Mouse (Mus musculus) neural tube, embryonic 14.5 days (tissue): ENCODE results near the gene Znrf3. TPM values are rescaled to one million over a fixed set of nuclear protein-coding genes. Genes with fewer than 3 reads are reported as not detected.

Source experiments
- ATAC-seq: fragments of 200-750 bp; cut with Nextera tagmentation; 2 replicates; pipeline ENCODE4 v1.8.0; 2017; ENCODE audit warnings: low read depth, mild to moderate bottlenecking, moderate TSS enrichment, moderate library complexity
- H3K27ac ChIP-seq: fragments of 300-500 bp; sonication (generic); 2 replicates; pipeline ENCODE4 v1.5.1; 2014; ENCODE audit warnings: low read depth, mild to moderate bottlenecking, control low read depth, low read length, moderate library complexity, mixed read lengths
- H3K27me3 ChIP-seq: fragments of 300-500 bp; sonication (generic); 2 replicates; pipeline ENCODE4 v1.6.1; 2014; ENCODE audit warnings: low read length; ENCODE audit not compliant: control insufficient read depth, insufficient read depth
- H3K36me3 ChIP-seq: fragments of 300-500 bp; sonication (generic); 2 replicates; pipeline ENCODE4 v1.6.1; 2014; ENCODE audit warnings: low read length, mixed read lengths; ENCODE audit not compliant: control insufficient read depth, insufficient read depth
- H3K4me1 ChIP-seq: fragments of 300-500 bp; sonication (generic); 2 replicates; pipeline ENCODE4 v1.6.1; 2014; ENCODE audit warnings: low read length; ENCODE audit not compliant: control insufficient read depth, insufficient read depth
- H3K4me2 ChIP-seq: fragments of 300-500 bp; sonication (generic); 2 replicates; pipeline ENCODE4 v1.6.1; 2014; ENCODE audit warnings: mild to moderate bottlenecking, low read depth, low read length, control low read depth
- H3K4me3 ChIP-seq: fragments of 300-500 bp; sonication (generic); 2 replicates; pipeline ENCODE4 v1.5.1; 2014; ENCODE audit warnings: low read depth, low read length, control low read depth, mixed read lengths
- H3K9ac ChIP-seq: fragments of 300-500 bp; sonication (generic); replicated peaks from 2 replicates; pipeline ENCODE4 v1.6.1; 2014; ENCODE audit warnings: low read depth, mild to moderate bottlenecking, control low read depth, low read length, mixed read lengths
- H3K9me3 ChIP-seq: fragments of 300-500 bp; sonication (generic); 2 replicates; pipeline ENCODE4 v1.6.1; 2016; ENCODE audit warnings: low read length; ENCODE audit not compliant: control insufficient read depth
- WGBS: fragments of 180-500 bp; shearing (Covaris S2); extraction: QIAGEN DNeasy Blood & Tissue Kit; methylation state at CpG from one replicate; pipeline ENCODE4 v1.1.7; 2014; 5-methylcytosine and 5-hydroxymethylcytosine counted together
- polyA plus RNA-seq: library from polyadenylated mRNA; unstranded; fragments of >200 nt; fragmentation: Nextera tagmentation; extraction: Ambion mirVana; gene quantifications from 2 replicates; pipeline ENCODE4 v1.2.1, GENCODE M21; 2014

Znrf3 gene
- polyA plus RNA-seq, 1 experiment from 2014 or later, result 9.6 TPM

GRCm38 (mm10) chr11:5414856-5415616, 29.6 kb downstream of the Znrf3 start:
- Histone ChIP-seq H3K9me3 (no peaks in the 10 kb centered on the region), H3K36me3 (no peaks in the 10 kb centered on the region), H3K9ac (no peak overlapping the region), H3K27me3 (no peaks in the 10 kb centered on the region), H3K4me1 (0 out of 2 replicates have a peak, but pooled peaks cover 9% of the 10 kb centered on the region), H3K4me3 (no peak overlapping the region), H3K4me2 (no peak overlapping the region), H3K27ac (no peak overlapping the region)
- ATAC-seq, result no peak
- 43% methylated on average over 2 of the region's 2 CpGs for WGBS

GRCm38 (mm10) chr11:5412644-5413190, 31.9 kb downstream of the Znrf3 start:
- no peak for ATAC-seq
- no peaks in the 10 kb centered on the region for H3K27me3 ChIP-seq
- H3K4me3 ChIP-seq, result no peak overlapping the region
- H3K9me3 ChIP-seq, result no peaks in the 10 kb centered on the region
- no peak overlapping the region for H3K9ac ChIP-seq
- no peaks in the 10 kb centered on the region for H3K36me3 ChIP-seq
- WGBS, result 72% methylated on average over 2 of the region's 2 CpGs
- no peak overlapping the region for H3K27ac ChIP-seq
- 0 out of 2 replicates have a peak, but pooled peaks cover 9% of the 10 kb centered on the region for H3K4me1 ChIP-seq
- no peak overlapping the region for H3K4me2 ChIP-seq

- Histone ChIP-seq H3K4me1 (0 out of 2 replicates have a peak, but pooled peaks cover 9% of the 10 kb centered on the region), H3K4me2 (no peak overlapping the region), H3K36me3 (no peaks in the 10 kb centered on the region), H3K4me3 (no peak overlapping the region), H3K9ac (no peak overlapping the region), H3K27me3 (no peaks in the 10 kb centered on the region), H3K27ac (no peak overlapping the region), H3K9me3 (no peaks in the 10 kb centered on the region)
- no peak for ATAC-seq
- 42% methylated on average over 9 of the region's 9 CpGs for WGBS
These were observed 33.1 kb downstream of the Znrf3 start for GRCm38 (mm10) chr11:5411577-5411976.

- no peak overlapping the region for H3K4me3 ChIP-seq
- no peaks in the 10 kb centered on the region for H3K27me3 ChIP-seq
- no peaks in the 10 kb centered on the region for H3K9me3 ChIP-seq
- no peak overlapping the region for H3K4me2 ChIP-seq
- no peak overlapping the region for H3K27ac ChIP-seq
- no peak for ATAC-seq
- H3K9ac ChIP-seq, result no peak overlapping the region
- H3K4me1 ChIP-seq, result no peaks in the 10 kb centered on the region
- 68% methylated on average over 2 of the region's 2 CpGs for WGBS
- H3K36me3 ChIP-seq, result no peaks in the 10 kb centered on the region
These were observed 40.5 kb downstream of the Znrf3 start for GRCm38 (mm10) chr11:5404180-5404579.

- no peak overlapping the region for H3K4me2 ChIP-seq
- 47% methylated on average over 4 of the region's 4 CpGs for WGBS
- H3K4me1 ChIP-seq, result no peaks in the 10 kb centered on the region; the same call in 1 of the 2 replicates
- H3K27me3 ChIP-seq, result no peaks in the 10 kb centered on the region
- H3K27ac ChIP-seq, result no peak overlapping the region
- ATAC-seq, result no peak
- H3K36me3 ChIP-seq, result no peaks in the 10 kb centered on the region
- no peak overlapping the region for H3K9ac ChIP-seq
- no peaks in the 10 kb centered on the region for H3K9me3 ChIP-seq
- no peak overlapping the region for H3K4me3 ChIP-seq
These were observed 42.4 kb downstream of the Znrf3 start for GRCm38 (mm10) chr11:5402127-5402733.

- Histone ChIP-seq H3K36me3 (no peaks in the 10 kb centered on the region), H3K4me3 (no peak overlapping the region), H3K27me3 (no peaks in the 10 kb centered on the region), H3K27ac (no peak overlapping the region), H3K9me3 (no peaks in the 10 kb centered on the region), H3K4me1 (no peaks in the 10 kb centered on the region; the same call in 1 of the 2 replicates), H3K4me2 (no peak overlapping the region), H3K9ac (no peak overlapping the region)
- ATAC-seq, result no peak
- WGBS, result 59% methylated on average over 3 of the region's 3 CpGs
These were observed 46.2 kb downstream of the Znrf3 start for GRCm38 (mm10) chr11:5398301-5399053.

- Histone ChIP-seq H3K36me3 (no peaks in the 10 kb centered on the region), H3K9me3 (no peaks in the 10 kb centered on the region), H3K4me3 (no peak overlapping the region), H3K9ac (no peak overlapping the region), H3K27me3 (no peaks in the 10 kb centered on the region), H3K4me1 (peaks cover 8% of the 10 kb centered on the region; the same call in 1 of the 2 replicates), H3K27ac (no peak overlapping the region; the same call in 1 of the 2 replicates), H3K4me2 (no peak overlapping the region; the same call in 1 of the 2 replicates)
- 4% methylated on average over 4 of the region's 4 CpGs for WGBS
- peak; percentile 61 for ATAC-seq
These were observed 53.4 kb downstream of the Znrf3 start for GRCm38 (mm10) chr11:5390969-5391831.

GRCm38 (mm10) chr11:5382652-5383051, 62.0 kb downstream of the Znrf3 start:
- no peaks in the 10 kb centered on the region for H3K27me3 ChIP-seq
- no peaks in the 10 kb centered on the region for H3K36me3 ChIP-seq
- no peak for ATAC-seq
- H3K4me3 ChIP-seq, result no peak overlapping the region
- H3K9ac ChIP-seq, result no peak overlapping the region
- no peaks in the 10 kb centered on the region for H3K9me3 ChIP-seq
- WGBS, result 65% methylated on average over 2 of the region's 2 CpGs
- no peak overlapping the region for H3K27ac ChIP-seq
- H3K4me1 ChIP-seq, result no peaks in the 10 kb centered on the region
- no peak overlapping the region for H3K4me2 ChIP-seq
